Mouse (Mus musculus) neutrophil, adult 83 days (primary cell): ENCODE data around the gene Amot. TPM values are rescaled to one million over a fixed set of nuclear protein-coding genes. Genes with fewer than 3 reads are reported as not detected.

Experiments used
- total RNA-seq, 2 experiments: library from RNA; stranded (reverse); gene quantifications; one replicate each; pipeline ENCODE4 v1.2.4; 2023

Amot gene
- 1 to 10 TPM in 1 of 2 experiments, under 1 TPM in 1; 0.71 to 1.6 TPM for total RNA-seq

GRCm38 (mm10) chrX:145504717-145505415 is at the start of gene Amot:
Gene Amot, minus strand, starts transcription at chrX:145505181.

Other genes starting within 250 kb of the Amot start
- not detected for gene Lhfpl1, start 156.1 kb downstream of the Amot start, total RNA-seq